In the genomic region with DNA sequence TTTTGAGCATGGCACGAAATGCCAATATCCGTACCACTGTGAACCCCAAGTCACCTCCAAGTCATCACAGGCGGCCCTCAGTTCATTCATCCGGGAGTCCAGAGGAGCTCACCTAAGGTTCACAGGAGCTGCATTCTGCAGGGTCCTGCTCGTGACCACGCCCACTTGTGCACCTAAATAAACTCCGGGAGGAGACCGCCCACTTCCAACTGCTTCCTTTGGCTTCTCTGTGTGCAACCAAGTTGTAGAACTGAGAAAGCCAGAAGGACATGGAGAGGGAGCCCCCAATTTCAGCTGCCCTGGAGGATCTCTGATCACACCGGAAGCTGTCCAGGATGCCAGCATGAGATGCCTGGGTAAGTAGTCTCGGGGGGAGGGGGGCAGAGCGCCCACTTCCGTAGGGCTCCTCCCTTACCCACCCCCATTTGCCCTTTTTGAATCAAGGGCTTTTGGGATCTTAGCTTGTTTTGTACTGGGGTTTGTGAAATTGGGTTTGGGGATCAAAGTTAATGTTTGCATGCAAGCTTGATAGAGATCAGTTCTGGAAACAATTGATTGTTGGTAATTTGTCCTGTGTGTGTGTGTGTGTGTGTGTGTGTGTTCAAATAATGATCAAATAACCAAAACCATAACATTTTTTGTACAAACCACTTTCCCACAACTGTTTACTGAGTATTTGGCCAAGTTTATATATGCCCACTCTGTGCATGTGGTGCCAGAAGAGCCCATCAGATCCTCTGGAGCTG, we compare ENCODE assay signal across 11 mouse cellular contexts. TPM values are rescaled to one million over a fixed set of nuclear protein-coding genes. Genes with fewer than 3 reads are reported as not detected.
DNase-seq lines count a peak whose midpoint lies in the region; ATAC-seq lines count a peak whose summit lies in the region.
"Had no signal": no experiment of that assay in that cellular context is flagged by ENCODE, and none has a peak within 500 bp of the region (broad histone marks: within the 10 kb centered on the region; RNA-seq: fewer than 3 reads in every experiment).

A gene (plus strand): TSS at position 252 of the 746 bp plus-strand sequence.

- peaks cover 2% of the 10 kb centered on the region; the same call in 1 of the 2 replicates for H3K4me1 ChIP-seq in kidney, embryonic 15.5 days
- H3K4me1 ChIP-seq: lung, embryonic 15.5 days; neural tube, embryonic 12.5 days had no signal

- H3K27me3 ChIP-seq in kidney, embryonic 15.5 days, result no peaks in the 10 kb centered on the region
- H3K27me3 ChIP-seq: lung, embryonic 15.5 days; neural tube, embryonic 12.5 days had no signal

- no peak within 1 kb of the TSS for H3K9ac ChIP-seq in kidney, embryonic 15.5 days
- H3K9ac ChIP-seq: lung, embryonic 15.5 days; neural tube, embryonic 12.5 days had no signal

- H3K27ac ChIP-seq in kidney, embryonic 15.5 days, result no peak within 1 kb of the TSS
- H3K27ac ChIP-seq: lung, embryonic 15.5 days; neural tube, embryonic 12.5 days had no signal

- no peaks in the 10 kb centered on the region for H3K9me3 ChIP-seq in kidney, embryonic 15.5 days (replicated peaks)
- H3K9me3 ChIP-seq: lung, embryonic 15.5 days; neural tube, embryonic 12.5 days had no signal

- no peaks in the 10 kb centered on the region for H3K36me3 ChIP-seq in kidney, embryonic 15.5 days
- H3K36me3 ChIP-seq: lung, embryonic 15.5 days; neural tube, embryonic 12.5 days had no signal

- no peak for ATAC-seq in kidney, embryonic 15.5 days (replicated peaks; ENCODE audit: low FRiP score)

- no peak within 1 kb of the TSS for H3K4me2 ChIP-seq in kidney, embryonic 15.5 days
- H3K4me2 ChIP-seq: lung, embryonic 15.5 days; neural tube, embryonic 12.5 days had no signal

- no peak for DNase-seq in kidney, adult 11 months
- peak; percentile 76 for DNase-seq in ES-CJ7 (ENCODE audit: low read depth, low spot score)
- DNase-seq in adrenal gland, postnatal 36 days, result no peak
- no peak for DNase-seq in layer of hippocampus, postnatal 36 days
- no peak for DNase-seq in right cerebral cortex, postnatal 25 days
- DNase-seq in cerebellum, adult 9-11 months, result no peak
- no peak for DNase-seq in cerebellum, postnatal 10 days
- DNase-seq: heart, postnatal 10 days had no signal

- WGBS in kidney, embryonic 15.5 days, result 77% methylated on average over 12 of the region's 12 CpGs

- no peak within 1 kb of the TSS for H3K4me3 ChIP-seq in kidney, embryonic 15.5 days (replicated peaks)
- H3K4me3 ChIP-seq: lung, embryonic 15.5 days; neural tube, embryonic 12.5 days had no signal

RNA-seq across cellular contexts. Expression of the gene that starts here (rescaled TPM):
- 11.2 and 13.8 TPM in 2 replicates for polyA plus RNA-seq in kidney, embryonic 15.5 days (2015; fragmentation: Nextera tagmentation; extraction: Ambion mirVana)
- 100 to 1,000 TPM; 136 to 172 TPM for total RNA-seq in adrenal gland, postnatal 36 days (2021)
- 10 to 100 TPM; 40.9 to 41.3 TPM for total RNA-seq in layer of hippocampus, postnatal 36 days (2021)
